Mouse (Mus musculus) small intestine, adult 2 months (tissue): ENCODE measurements around the gene Rpl36a. TPM values are rescaled to one million over a fixed set of nuclear protein-coding genes. Genes with fewer than 3 reads are reported as not detected.

Experiments used
- H3K27ac ChIP-seq: fragments of 200-500 bp; 2 replicates; pipeline ENCODE4 v1.5.1; 2012; ENCODE audit warnings: low read depth, low read length, control low read depth, inconsistent platforms; ENCODE audit not compliant: insufficient read depth
- H3K27me3 ChIP-seq: fragments of 200-500 bp; 2 replicates; pipeline ENCODE4 v1.6.1; 2012; ENCODE audit warnings: mild to moderate bottlenecking, moderate library complexity, low read length, inconsistent platforms; ENCODE audit not compliant: control insufficient read depth, insufficient read depth
- H3K36me3 ChIP-seq: fragments of 200-500 bp; 2 replicates; pipeline ENCODE4 v1.6.1; 2012; ENCODE audit warnings: mild to moderate bottlenecking, low read length, control low read depth, inconsistent platforms; ENCODE audit not compliant: control insufficient read depth, insufficient read depth
- H3K4me1 ChIP-seq: fragments of 200-500 bp; 2 replicates; pipeline ENCODE4 v1.6.1; 2012; ENCODE audit warnings: low read length, inconsistent platforms, mixed read lengths; ENCODE audit not compliant: control insufficient read depth, insufficient read depth, insufficient read length
- H3K4me3 ChIP-seq: fragments of 200-500 bp; 2 replicates; pipeline ENCODE4 v1.5.1; 2012; ENCODE audit warnings: low read depth, mild to moderate bottlenecking, control low read depth, inconsistent platforms, low read length, moderate library complexity
- CTCF ChIP-seq: fragments of 200-500 bp; IDR thresholded peaks from 2 replicates; pipeline ENCODE4 v1.5.1; 2012; ENCODE audit warnings: low read depth, mild to moderate bottlenecking, control low read depth, inconsistent platforms, low read length, moderate library complexity, mixed read lengths; ENCODE audit not compliant: insufficient replicate concordance, insufficient read length; ENCODE audit errors: extremely low read depth
- POLR2A ChIP-seq: fragments of 200-500 bp; IDR thresholded peaks from 2 replicates; pipeline ENCODE4 v1.6.1; 2012; ENCODE audit warnings: low read depth, mild to moderate bottlenecking, control low read depth, inconsistent platforms, low read length, moderate library complexity
- WGBS: fragments of 180-500 bp; shearing (Covaris S2); methylation state at CpG from one replicate; pipeline ENCODE4 v1.1.7; 2018; 5-methylcytosine and 5-hydroxymethylcytosine counted together
- polyA plus RNA-seq: library from polyadenylated mRNA; depleted of rRNA; stranded (reverse); fragments of >200 nt; gene quantifications from 2 replicates; pipeline ENCODE4 v1.2.3, GENCODE M21; 2012; rRNA removed

Gene Rpl36a
- polyA plus RNA-seq, 1 experiment, result 60.3 TPM

DNA sequence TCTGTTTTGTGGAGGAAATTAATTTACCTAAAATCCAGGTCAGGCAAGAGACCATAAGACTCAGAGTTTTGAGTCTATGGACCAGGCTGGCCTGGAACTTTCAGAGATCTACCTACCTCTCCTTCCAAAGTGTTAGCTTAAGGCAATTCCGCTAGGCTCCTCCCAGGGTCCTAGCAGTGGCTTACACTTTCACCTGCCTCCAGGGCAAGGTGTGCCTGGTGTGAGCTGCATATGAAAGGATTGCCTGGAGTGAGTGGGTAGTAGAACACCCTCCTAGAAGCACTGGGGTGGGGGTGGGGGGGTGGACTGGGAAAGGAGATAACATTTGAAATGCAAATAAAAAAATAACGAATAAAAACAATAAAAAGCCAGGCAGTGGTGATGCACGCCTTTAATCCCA is 36.2 kb downstream of the Rpl36a start:
- WGBS, result 71% methylated on average over 3 of the region's 3 CpGs
- Histone ChIP-seq H3K27ac (no peak overlapping the region), H3K36me3 (no peaks in the 10 kb centered on the region)

DNA sequence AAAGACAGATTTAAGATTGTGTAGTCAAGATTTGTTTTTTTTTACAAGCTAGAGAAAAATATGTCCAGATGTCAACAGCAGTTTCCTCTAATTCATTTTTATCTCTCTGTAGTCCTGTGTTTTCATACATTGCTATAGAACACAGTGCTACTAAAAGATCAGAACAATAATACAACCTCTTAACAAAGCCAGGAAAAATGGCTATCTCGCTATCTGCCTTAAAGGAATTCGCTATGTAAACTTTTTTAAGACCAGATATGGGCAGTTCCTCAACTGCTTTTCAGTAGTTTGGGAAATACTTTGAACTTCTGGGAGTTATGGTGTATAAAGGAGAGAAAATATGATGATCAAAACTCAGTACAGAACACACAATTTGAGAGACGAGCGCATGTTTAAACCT is 37.9 kb downstream of the Rpl36a start:
- 63% methylated on average over 4 of the region's 4 CpGs for WGBS
- H3K36me3 ChIP-seq, result no peaks in the 10 kb centered on the region
- no peaks in the 10 kb centered on the region for H3K4me1 ChIP-seq
- H3K27ac ChIP-seq, result no peak overlapping the region
- no peak overlapping the region for H3K4me3 ChIP-seq
- H3K27me3 ChIP-seq, result no peaks in the 10 kb centered on the region
- no peak for TF ChIP-seq CTCF
- no peak for TF ChIP-seq POLR2A

More for the DNA sequence above, 36.2 kb downstream of the Rpl36a start:
- H3K27me3 ChIP-seq, result no peaks in the 10 kb centered on the region
- TF ChIP-seq POLR2A, result no peak
- no peak for TF ChIP-seq CTCF
- no peak overlapping the region for H3K4me3 ChIP-seq
- H3K4me1 ChIP-seq, result no peaks in the 10 kb centered on the region

DNA sequence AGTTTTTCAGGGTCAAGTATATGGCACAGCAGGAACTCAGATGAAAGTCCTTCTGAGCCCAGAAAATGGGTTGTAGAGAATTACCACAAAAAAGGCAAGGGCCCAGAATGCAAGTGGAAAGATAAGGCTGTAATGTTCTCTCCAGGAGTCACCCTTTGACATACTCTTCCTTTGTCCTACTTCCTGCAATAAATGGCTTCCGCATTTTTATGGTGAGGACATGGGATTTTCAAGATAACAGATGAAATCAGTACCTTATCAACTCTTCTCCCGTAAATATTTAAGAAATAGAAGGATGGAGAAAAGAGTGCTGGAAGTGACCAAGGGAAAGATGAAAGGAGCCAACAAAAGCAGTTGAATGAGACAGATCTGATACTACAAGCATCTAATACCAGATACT is 42.7 kb downstream of the Rpl36a start:
- H3K36me3 ChIP-seq, result no peaks in the 10 kb centered on the region
- H3K27me3 ChIP-seq, result no peaks in the 10 kb centered on the region
- no peak overlapping the region for H3K27ac ChIP-seq
- H3K4me3 ChIP-seq, result no peak overlapping the region
- TF ChIP-seq CTCF (no peak), POLR2A (no peak)
- 35% methylated on average over 2 of the region's 2 CpGs for WGBS
- no peaks in the 10 kb centered on the region for H3K4me1 ChIP-seq

DNA sequence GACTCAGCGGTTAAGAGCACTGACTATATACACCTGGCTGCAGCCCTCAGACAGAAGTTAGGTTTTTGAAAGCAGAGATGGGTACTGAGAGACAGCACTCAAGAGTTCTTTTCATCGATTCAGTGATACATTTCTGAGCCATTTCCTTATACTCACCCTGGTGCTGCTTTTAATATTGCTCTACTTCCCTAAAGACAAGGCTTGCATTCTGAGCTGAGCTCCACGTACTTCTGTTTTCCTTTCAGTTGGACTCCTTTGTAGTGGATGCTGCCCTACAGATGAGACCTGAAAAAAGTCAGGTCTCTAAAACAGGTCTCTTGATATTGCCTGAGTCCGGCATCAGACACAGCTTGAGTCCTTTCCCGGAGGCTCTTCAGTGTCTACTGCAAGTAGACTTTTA is 47.3 kb downstream of the Rpl36a start:
- TF ChIP-seq CTCF (no peak), POLR2A (no peak)
- H3K27ac ChIP-seq, result no peak overlapping the region
- peaks cover 6% of the 10 kb centered on the region; the same call in 1 of the 2 replicates for H3K4me1 ChIP-seq
- WGBS, result 91% methylated on average over 5 of the region's 5 CpGs
- H3K4me3 ChIP-seq, result no peak overlapping the region
- no peaks in the 10 kb centered on the region for H3K36me3 ChIP-seq
- no peaks in the 10 kb centered on the region for H3K27me3 ChIP-seq

DNA sequence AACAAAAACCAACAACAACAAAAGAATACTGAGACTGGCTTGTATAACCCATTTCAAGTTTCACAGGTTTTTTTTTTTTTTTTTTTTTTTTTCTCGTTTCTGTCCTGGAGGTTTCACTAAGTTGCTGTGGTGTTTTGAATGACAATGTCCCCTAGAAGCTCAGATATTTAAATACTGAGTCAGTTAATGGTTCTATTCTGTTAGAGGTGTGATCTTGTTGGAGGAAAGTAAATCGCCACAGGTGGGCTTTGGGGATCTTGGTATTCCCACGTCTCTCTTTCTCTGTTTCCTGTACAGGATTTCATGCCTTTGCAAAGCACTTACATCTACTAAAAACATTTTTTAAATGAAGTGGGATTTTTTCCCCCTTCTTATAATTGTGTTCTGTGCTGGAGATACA is 49.7 kb downstream of the Rpl36a start:
- no peaks in the 10 kb centered on the region for H3K36me3 ChIP-seq
- no peak overlapping the region for H3K27ac ChIP-seq
- TF ChIP-seq POLR2A (no peak), CTCF (no peak)
- H3K4me3 ChIP-seq, result no peak overlapping the region
- no peaks in the 10 kb centered on the region for H3K27me3 ChIP-seq
- H3K4me1 ChIP-seq, result peaks cover 6% of the 10 kb centered on the region; the same call in 1 of the 2 replicates
- WGBS, result 71% methylated on average over 3 of the region's 3 CpGs

DNA sequence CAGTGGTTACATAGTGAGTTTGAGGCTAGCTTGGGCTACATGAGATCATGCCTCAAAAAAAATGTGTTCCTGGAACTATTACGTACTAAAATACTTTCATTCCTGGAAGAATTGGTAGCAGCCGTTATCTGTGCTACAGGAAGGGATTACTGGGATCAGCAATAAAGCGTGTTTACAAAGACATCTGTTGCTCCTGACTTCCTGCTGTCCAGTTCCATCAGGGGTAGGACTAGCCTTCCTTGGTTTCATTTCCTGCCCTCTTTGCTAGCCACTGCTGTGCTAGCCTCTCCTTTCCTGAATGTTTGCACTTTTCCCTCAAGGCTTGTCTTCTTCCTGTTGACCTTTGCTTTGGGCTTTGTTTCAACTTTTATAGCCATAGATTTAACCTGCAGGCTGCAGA is 50.4 kb downstream of the Rpl36a start:
- WGBS, result 40% methylated on average over 3 of the region's 3 CpGs
- Histone ChIP-seq H3K4me3 (no peak overlapping the region), H3K27ac (no peak overlapping the region), H3K4me1 (peaks cover 6% of the 10 kb centered on the region; the same call in 1 of the 2 replicates), H3K27me3 (no peaks in the 10 kb centered on the region), H3K36me3 (no peaks in the 10 kb centered on the region)
- no peak for TF ChIP-seq POLR2A

Other genes starting within 250 kb of the Rpl36a start
- gene Drp2, start 181.1 kb upstream of the Rpl36a start, polyA plus RNA-seq, result 0.14 and 0.24 TPM in 2 replicates
- gene Taf7l, start 109.2 kb upstream of the Rpl36a start, polyA plus RNA-seq, result not detected in 2 replicates
- gene Timm8a1, start 43.8 kb upstream of the Rpl36a start, polyA plus RNA-seq, result 0.27 and 0.66 TPM in 2 replicates
- 0.19 and 0.48 TPM in 2 replicates for gene Btk, start 2.1 kb upstream of the Rpl36a start, polyA plus RNA-seq
- gene Gla, start 15.5 kb downstream of the Rpl36a start, polyA plus RNA-seq, result 0.65 and 0.98 TPM in 2 replicates
- gene Hnrnph2, start 15.5 kb downstream of the Rpl36a start, polyA plus RNA-seq, result 1.1 and 3.8 TPM in 2 replicates
- 0.14 and 0.15 TPM in 2 replicates for gene Armcx4, start 100.9 kb downstream of the Rpl36a start, polyA plus RNA-seq
- gene Armcx1, start 132.3 kb downstream of the Rpl36a start, polyA plus RNA-seq, result 0.18 and 0.44 TPM in 2 replicates
- gene Armcx6, start 165.8 kb downstream of the Rpl36a start, polyA plus RNA-seq, result 0.24 and 0.36 TPM in 2 replicates
- gene Armcx3, start 170.9 kb downstream of the Rpl36a start, polyA plus RNA-seq, result 0.42 TPM in 2 replicates
- gene Armcx2, start 223.6 kb downstream of the Rpl36a start, polyA plus RNA-seq, result 2.6 and 2.7 TPM in 2 replicates